Mouse (Mus musculus): Measurements from ENCODE around the gene Styx. TPM values are rescaled to one million over a fixed set of nuclear protein-coding genes. Genes with fewer than 3 reads are reported as not detected.

Gene Styx
- polyA plus RNA-seq, 1 experiment: 1.4 TPM

DNA sequence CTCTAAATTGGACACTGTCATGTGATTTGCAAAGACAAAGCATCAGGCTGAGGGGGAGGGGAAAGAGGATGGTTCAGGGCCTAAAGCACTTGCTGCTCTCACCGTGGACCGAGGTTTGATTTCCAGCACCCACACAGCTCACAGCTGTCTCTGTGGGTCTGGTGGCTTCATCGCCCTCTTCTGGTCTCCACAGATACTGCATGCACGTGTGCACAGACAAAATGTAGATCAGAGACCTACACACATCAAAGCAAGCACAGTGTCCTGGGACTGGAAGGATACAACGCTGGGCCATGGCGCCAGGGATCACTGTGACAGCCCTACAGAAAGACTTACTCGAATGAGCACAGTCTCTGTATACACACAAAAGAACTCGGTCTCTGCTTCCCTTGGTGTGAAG lies 118.6 kb downstream of the Styx start:
- H3K4me3 ChIP-seq (replicated peaks): no peak overlapping the region
- no peaks in the 10 kb centered on the region for H3K4me1 ChIP-seq (ENCODE audit: control insufficient read depth)
- TF ChIP-seq TAL1 (IDR thresholded peaks at IDR 0.05; ENCODE audit: low read length) (no peak), GATA1 (IDR thresholded peaks at IDR 0.05; ENCODE audit: low read length) (no peak)

More for the DNA sequence above, 118.6 kb downstream of the Styx start:
- H3K27me3 ChIP-seq (ENCODE audit: control insufficient read depth): no peaks in the 10 kb centered on the region
- peaks cover 4% of the 10 kb centered on the region for H3K9me3 ChIP-seq (ENCODE audit: control insufficient read depth, low read length)
- peaks cover 14% of the 10 kb centered on the region for H3K36me3 ChIP-seq (ENCODE audit: control insufficient read depth)

Other genes starting within 250 kb of the Styx start
- gene Gpr137c, start 131.4 kb upstream of the Styx start, polyA plus RNA-seq (2012): 0.15 TPM in 1 of 2 replicates, not detected in the other
- gene Txndc16, start 130.8 kb upstream of the Styx start, polyA plus RNA-seq (2012): not detected in 2 replicates
- 0.14 and 0.17 TPM in 2 replicates for gene Ero1l, start 32.3 kb upstream of the Styx start, polyA plus RNA-seq (2012)
- 1.0 and 1.4 TPM in 2 replicates for gene Psmc6, start 21.3 kb upstream of the Styx start, polyA plus RNA-seq (2012)
- 0.27 TPM in 1 of 2 replicates, not detected in the other for gene Gnpnat1, start 53.8 kb downstream of the Styx start, polyA plus RNA-seq (2012)
- not detected in 2 replicates for gene Fermt2, start 179.0 kb downstream of the Styx start, polyA plus RNA-seq (2012)